In genomic region chr7:95834236-95834919, GRCm38 (mm10) we compare ENCODE assay signal across 17 mouse cellular contexts.
DNase-seq lines count a peak whose midpoint lies in the region; ATAC-seq and TF ChIP-seq lines count a peak whose summit lies in the region.
"Had no signal": no experiment of that assay in that cellular context is flagged by ENCODE, and none has a peak within 500 bp of the region (broad histone marks: within the 10 kb centered on the region; RNA-seq: fewer than 3 reads in every experiment).

No protein-coding gene starts in this region.

- ATAC-seq in kidney, embryonic 14.5 days (ENCODE audit: low FRiP score, low TSS enrichment): peak; percentile 28; the same call in 1 of the 2 replicates
- ATAC-seq in forebrain, embryonic 12.5 days (ENCODE audit: low FRiP score): peak; percentile 89
- ATAC-seq in forebrain, postnatal 0 days: peak; percentile 51
- peak; percentile 79 for ATAC-seq in midbrain, embryonic 13.5 days

- TF ChIP-seq CTCF in forebrain, postnatal 0 days (IDR thresholded peaks at IDR 0.05; ENCODE audit: low read depth): no peak

- no peaks in the 10 kb centered on the region for H3K27me3 ChIP-seq in kidney, embryonic 14.5 days (ENCODE audit: control insufficient read depth, insufficient read depth, low read length)
- H3K27me3 ChIP-seq in forebrain, embryonic 12.5 days: peaks cover 3% of the 10 kb centered on the region; the same call in 1 of the 2 replicates
- H3K27me3 ChIP-seq in forebrain, postnatal 0 days (ENCODE audit: insufficient read depth, low read length): no peaks in the 10 kb centered on the region
- H3K27me3 ChIP-seq in midbrain, embryonic 13.5 days: peaks cover 3% of the 10 kb centered on the region; the same call in 1 of the 2 replicates

- no peak overlapping the region for H3K4me2 ChIP-seq in kidney, embryonic 14.5 days (replicated peaks; ENCODE audit: low read depth, low read length)
- no peak overlapping the region for H3K4me2 ChIP-seq in forebrain, embryonic 12.5 days
- H3K4me2 ChIP-seq in forebrain, postnatal 0 days (ENCODE audit: low read depth): no peak overlapping the region
- no peak overlapping the region for H3K4me2 ChIP-seq in midbrain, embryonic 13.5 days (replicated peaks)

- no peak overlapping the region for H3K9ac ChIP-seq in kidney, embryonic 14.5 days (ENCODE audit: low read depth, low read length)
- no peak overlapping the region for H3K9ac ChIP-seq in forebrain, embryonic 12.5 days
- H3K9ac ChIP-seq in forebrain, postnatal 0 days: no peak overlapping the region
- H3K9ac ChIP-seq in midbrain, embryonic 13.5 days (replicated peaks): no peak overlapping the region
- H3K9ac ChIP-seq: liver, embryonic 14.5 days had no signal

- no peaks in the 10 kb centered on the region for H3K9me3 ChIP-seq in kidney, embryonic 14.5 days (ENCODE audit: control insufficient read depth, low read length)
- H3K9me3 ChIP-seq in forebrain, embryonic 12.5 days: no peaks in the 10 kb centered on the region
- H3K9me3 ChIP-seq in forebrain, postnatal 0 days (ENCODE audit: low read length): no peaks in the 10 kb centered on the region
- H3K9me3 ChIP-seq in midbrain, embryonic 13.5 days: no peaks in the 10 kb centered on the region

- no peak overlapping the region for H3K27ac ChIP-seq in kidney, embryonic 14.5 days (ENCODE audit: low read depth, low read length)
- H3K27ac ChIP-seq in forebrain, embryonic 12.5 days: peak overlapping the region; percentile 32; the same call in 1 of the 2 replicates
- H3K27ac ChIP-seq in forebrain, postnatal 0 days (ENCODE audit: low read depth, low read length): no peak overlapping the region
- no peak overlapping the region for H3K27ac ChIP-seq in midbrain, embryonic 13.5 days
- H3K27ac ChIP-seq: liver, embryonic 14.5 days had no signal

- H3K4me1 ChIP-seq in kidney, embryonic 14.5 days (ENCODE audit: control insufficient read depth, insufficient read depth, low read length): no peaks in the 10 kb centered on the region
- peaks cover 11% of the 10 kb centered on the region for H3K4me1 ChIP-seq in forebrain, embryonic 12.5 days
- no peaks in the 10 kb centered on the region for H3K4me1 ChIP-seq in forebrain, postnatal 0 days (ENCODE audit: insufficient read depth)
- peaks cover 9% of the 10 kb centered on the region; the same call in 1 of the 2 replicates for H3K4me1 ChIP-seq in midbrain, embryonic 13.5 days (replicated peaks)

- WGBS in kidney, embryonic 14.5 days: 64% methylated on average over 10 of the region's 10 CpGs
- WGBS in forebrain, embryonic 12.5 days: 46% methylated on average over 10 of the region's 10 CpGs
- WGBS in forebrain, postnatal 0 days: 28% methylated on average over 10 of the region's 10 CpGs
- WGBS in midbrain, embryonic 13.5 days: 45% methylated on average over 10 of the region's 10 CpGs

- no peak for DNase-seq in kidney, postnatal 25 days
- peak; percentile 19 for DNase-seq in forebrain, postnatal 0 days
- DNase-seq in adrenal gland, postnatal 25 days: no peak
- no peak for DNase-seq in frontal cortex, postnatal 14 days (ENCODE audit: low spot score in 2 of 2)
- DNase-seq in lung, postnatal 25 days (ENCODE audit: low spot score): no peak
- DNase-seq: adrenal gland, postnatal 14 days; cerebellum, postnatal 14 days; heart, postnatal 14 days; kidney, adult 9 months; layer of hippocampus, adult 9-11 months; lung, postnatal 14 days; thymus, postnatal 14 days had no signal

- H3K36me3 ChIP-seq in kidney, embryonic 14.5 days (ENCODE audit: control insufficient read depth, insufficient read depth, low read length): no peaks in the 10 kb centered on the region
- no peaks in the 10 kb centered on the region for H3K36me3 ChIP-seq in forebrain, embryonic 12.5 days (replicated peaks)
- no peaks in the 10 kb centered on the region for H3K36me3 ChIP-seq in forebrain, postnatal 0 days (ENCODE audit: insufficient read depth)
- no peaks in the 10 kb centered on the region for H3K36me3 ChIP-seq in midbrain, embryonic 13.5 days
- H3K36me3 ChIP-seq: G1E had no signal

- H3K4me3 ChIP-seq in kidney, embryonic 14.5 days (ENCODE audit: low read length): no peak overlapping the region
- no peak overlapping the region for H3K4me3 ChIP-seq in forebrain, embryonic 12.5 days (replicated peaks)
- no peak overlapping the region for H3K4me3 ChIP-seq in forebrain, postnatal 0 days (ENCODE audit: low read depth, low read length)
- H3K4me3 ChIP-seq in midbrain, embryonic 13.5 days (replicated peaks): no peak overlapping the region

Comparison
In these comparisons a context has a peak if more than half of its experiments do, and no peak if none do; other contexts are left out.
1. ATAC-seq: peak in every context shown above with its lines; median percentile 89 in forebrain, embryonic 12.5 days; 79 in midbrain, embryonic 13.5 days; 51 in forebrain, postnatal 0 days; 28 in kidney, embryonic 14.5 days.